Mouse (Mus musculus): Measurements from ENCODE around the gene Gid4. TPM values are rescaled to one million over a fixed set of nuclear protein-coding genes. Genes with fewer than 3 reads are reported as not detected.
"Not testable (repeated sequence)": the region's sequence is repeated elsewhere in the genome, so short reads cannot be mapped to it uniquely, and the experiment has no call there.

Gid4 gene
- polyA plus RNA-seq, 1 experiment from 2014 or later = 17.1 TPM

DNA sequence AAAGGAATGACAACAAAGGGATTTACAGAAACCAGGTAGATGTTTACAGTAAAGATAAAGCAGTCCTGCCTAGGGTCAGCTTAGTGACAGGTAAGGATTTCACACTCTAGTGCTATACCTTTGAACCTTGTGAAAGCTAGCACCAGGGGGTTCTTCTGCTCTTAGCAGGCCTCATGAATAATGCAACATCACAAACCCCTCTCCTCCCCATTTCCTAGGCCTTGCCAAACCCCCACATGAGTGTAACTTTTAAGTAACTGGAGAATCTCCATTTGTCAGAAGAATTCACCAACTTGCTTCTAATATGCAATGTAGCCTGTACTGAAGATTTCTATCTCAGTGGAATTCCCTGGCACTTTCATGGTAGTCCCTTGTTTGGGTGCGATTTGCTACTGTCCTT lies 22.7 kb downstream of the Gid4 start:
- peaks cover 76% of the 10 kb centered on the region for H3K36me3 ChIP-seq
- H3K4me3 ChIP-seq; H3K9me3 ChIP-seq; H3K27me3 ChIP-seq (ENCODE audit: insufficient read depth, poor library complexity, severe bottlenecking); H3K4me1 ChIP-seq; H3K27ac ChIP-seq; DNase-seq (ENCODE audit: low spot score): not testable (repeated sequence)
- 21% methylated on average over 1 of the region's 1 CpGs for WGBS

GRCm38 (mm10) chr11:60440176-60440575 lies 23.2 kb downstream of the Gid4 start:
- WGBS = 46% methylated on average over 7 of the region's 7 CpGs

DNA sequence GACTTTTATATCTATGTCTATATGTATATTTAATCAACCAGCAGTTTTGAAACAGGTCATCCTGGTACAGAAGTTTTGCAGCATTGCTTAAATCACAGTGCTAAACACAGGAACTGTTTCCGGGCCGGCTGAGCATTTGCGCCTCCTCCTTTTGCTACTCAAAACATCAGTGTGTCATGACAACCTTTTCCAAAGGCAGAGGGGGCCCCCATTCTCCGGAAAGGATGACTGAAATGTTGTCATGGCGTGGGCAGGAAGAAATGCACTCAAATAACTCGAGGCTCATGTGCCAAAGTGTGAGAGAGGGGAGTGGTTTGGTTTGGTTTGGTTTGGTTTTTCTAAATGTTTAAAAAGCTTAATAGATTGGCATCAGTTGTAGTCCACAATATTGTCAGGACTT lies 26.0 kb downstream of the Gid4 start:
- no peaks in the 10 kb centered on the region for H3K4me1 ChIP-seq
- H3K9me3 ChIP-seq = no peaks in the 10 kb centered on the region
- no peak for DNase-seq (ENCODE audit: low spot score)
- H3K4me3 ChIP-seq = no peak overlapping the region
- peaks cover 45% of the 10 kb centered on the region for H3K36me3 ChIP-seq
- no peaks in the 10 kb centered on the region for H3K27me3 ChIP-seq (ENCODE audit: insufficient read depth, poor library complexity, severe bottlenecking)
- 85% methylated on average over 6 of the region's 6 CpGs for WGBS
- H3K27ac ChIP-seq = no peak overlapping the region

More at GRCm38 (mm10) chr11:60440176-60440575, 23.2 kb downstream of the Gid4 start:
- no peak overlapping the region for H3K4me3 ChIP-seq
- peaks cover 71% of the 10 kb centered on the region for H3K36me3 ChIP-seq
- H3K27me3 ChIP-seq (ENCODE audit: insufficient read depth, poor library complexity, severe bottlenecking) = no peaks in the 10 kb centered on the region
- DNase-seq (ENCODE audit: low spot score) = no peak
- no peaks in the 10 kb centered on the region for H3K9me3 ChIP-seq
- H3K27ac ChIP-seq = no peak overlapping the region
- H3K4me1 ChIP-seq = no peaks in the 10 kb centered on the region

- Histone ChIP-seq H3K4me1 (no peaks in the 10 kb centered on the region), H3K4me3 (no peak overlapping the region), H3K27me3 (ENCODE audit: insufficient read depth, poor library complexity, severe bottlenecking) (no peaks in the 10 kb centered on the region), H3K36me3 (peaks cover 34% of the 10 kb centered on the region), H3K27ac (no peak overlapping the region), H3K9me3 (no peaks in the 10 kb centered on the region)
- no peak for DNase-seq (ENCODE audit: low spot score)
- 84% methylated on average over 4 of the region's 4 CpGs for WGBS
Observed at GRCm38 (mm10) chr11:60444007-60444406, 27.1 kb downstream of the Gid4 start.

GRCm38 (mm10) chr11:60454080-60454744 lies 37.3 kb downstream of the Gid4 start, which contains the start of gene Drg2:
TSS of gene Drg2 (plus strand) at chr11:60454591.
- peak; percentile 93 for DNase-seq (ENCODE audit: low spot score)
- H3K27ac ChIP-seq = peak within 1 kb of the TSS; percentile 85
- peaks cover 14% of the 10 kb centered on the region for H3K4me1 ChIP-seq
- 5% methylated on average over 27 of the region's 27 CpGs for WGBS
- peak within 1 kb of the TSS; percentile 88 for H3K4me3 ChIP-seq
- H3K36me3 ChIP-seq = peaks cover 35% of the 10 kb centered on the region
- peaks cover 5% of the 10 kb centered on the region; the same call in 1 of the 2 replicates for H3K27me3 ChIP-seq (ENCODE audit: insufficient read depth, poor library complexity, severe bottlenecking)
- H3K9me3 ChIP-seq = no peaks in the 10 kb centered on the region

DNA sequence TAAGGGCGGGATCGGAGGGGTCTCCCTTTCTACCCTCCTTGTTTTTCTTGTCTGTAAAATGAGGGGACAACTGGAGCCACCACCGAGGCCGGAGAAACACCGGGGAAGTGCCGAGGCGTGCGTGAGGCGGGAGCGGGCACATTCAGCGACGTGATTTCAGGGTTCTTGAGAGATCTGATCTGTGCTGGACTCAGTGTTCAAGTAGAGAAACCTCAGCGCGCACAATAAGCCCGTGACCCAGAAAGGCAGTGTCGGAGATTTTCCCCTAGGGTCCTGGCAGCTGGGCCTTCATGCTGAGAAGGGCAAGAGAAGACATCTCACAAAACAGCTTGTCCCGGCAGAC lies 37.8 kb downstream of the Gid4 start:
- peaks cover 14% of the 10 kb centered on the region for H3K4me1 ChIP-seq
- no peaks in the 10 kb centered on the region for H3K9me3 ChIP-seq
- peak; percentile 76 for DNase-seq (ENCODE audit: low spot score)
- peaks cover 40% of the 10 kb centered on the region for H3K36me3 ChIP-seq
- peak overlapping the region; percentile 88 for H3K4me3 ChIP-seq
- H3K27me3 ChIP-seq (ENCODE audit: insufficient read depth, poor library complexity, severe bottlenecking) = peaks cover 5% of the 10 kb centered on the region; the same call in 1 of the 2 replicates
- under 1% methylated on average over 17 of the region's 17 CpGs for WGBS
- H3K27ac ChIP-seq = peak overlapping the region; percentile 85

- Histone ChIP-seq H3K4me1 (peaks cover 14% of the 10 kb centered on the region), H3K4me3 (no peak overlapping the region), H3K36me3 (peaks cover 72% of the 10 kb centered on the region), H3K27ac (no peak overlapping the region), H3K27me3 (ENCODE audit: insufficient read depth, poor library complexity, severe bottlenecking) (no peaks in the 10 kb centered on the region), H3K9me3 (no peaks in the 10 kb centered on the region)
- WGBS = 87% methylated on average over 1 of the region's 1 CpGs
- no peak for DNase-seq (ENCODE audit: low spot score)
Observed at GRCm38 (mm10) chr11:60457973-60458372, 41.0 kb downstream of the Gid4 start.

DNA sequence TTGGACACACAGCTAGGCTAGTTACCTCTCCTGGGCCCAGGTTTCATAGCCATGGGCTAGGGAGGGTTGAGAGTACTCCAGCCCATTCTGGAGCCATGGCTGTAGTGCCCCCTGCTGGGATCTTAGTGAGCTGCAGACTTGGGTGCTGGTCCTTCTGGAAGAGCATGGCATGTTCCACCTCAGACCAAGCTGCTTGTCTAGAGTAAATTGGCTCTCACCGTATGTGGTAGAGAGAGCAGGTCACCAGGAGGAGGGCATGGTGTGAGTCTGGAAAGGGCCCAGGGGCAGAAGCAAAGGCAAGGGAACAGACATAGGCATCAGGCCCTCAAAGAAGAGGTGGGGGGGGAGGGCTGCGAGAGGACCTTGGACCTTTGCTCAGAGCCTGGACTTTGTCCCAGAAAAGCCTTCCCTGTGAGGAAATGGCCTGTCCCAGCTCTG lies 49.0 kb downstream of the Gid4 start:
- H3K9me3 ChIP-seq = no peaks in the 10 kb centered on the region
- H3K4me3 ChIP-seq = no peak overlapping the region
- H3K4me1 ChIP-seq = no peaks in the 10 kb centered on the region
- peak; percentile 74 for DNase-seq (ENCODE audit: low spot score)
- 91% methylated on average over 2 of the region's 2 CpGs for WGBS
- no peaks in the 10 kb centered on the region for H3K27me3 ChIP-seq (ENCODE audit: insufficient read depth, poor library complexity, severe bottlenecking)
- no peak overlapping the region for H3K27ac ChIP-seq
- peaks cover 99% of the 10 kb centered on the region for H3K36me3 ChIP-seq

GRCm38 (mm10) chr11:60469039-60469438 lies 52.1 kb downstream of the Gid4 start, which contains the start of gene Myo15:
TSS of gene Myo15 (plus strand) at chr11:60469339.
- Histone ChIP-seq H3K36me3 (peaks cover 68% of the 10 kb centered on the region), H3K4me1 (peaks cover 9% of the 10 kb centered on the region; the same call in 1 of the 2 replicates), H3K27me3 (ENCODE audit: insufficient read depth, poor library complexity, severe bottlenecking) (no peaks in the 10 kb centered on the region), H3K27ac (no peak within 1 kb of the TSS), H3K9me3 (no peaks in the 10 kb centered on the region), H3K4me3 (no peak within 1 kb of the TSS)
- no peak for DNase-seq (ENCODE audit: low spot score)
- WGBS = 86% methylated on average over 3 of the region's 3 CpGs

GRCm38 (mm10) chr11:60470743-60471142 lies 53.8 kb downstream of the Gid4 start:
- 82% methylated on average over 9 of the region's 9 CpGs for WGBS
- Histone ChIP-seq H3K9me3 (no peaks in the 10 kb centered on the region), H3K36me3 (peaks cover 51% of the 10 kb centered on the region)

DNA sequence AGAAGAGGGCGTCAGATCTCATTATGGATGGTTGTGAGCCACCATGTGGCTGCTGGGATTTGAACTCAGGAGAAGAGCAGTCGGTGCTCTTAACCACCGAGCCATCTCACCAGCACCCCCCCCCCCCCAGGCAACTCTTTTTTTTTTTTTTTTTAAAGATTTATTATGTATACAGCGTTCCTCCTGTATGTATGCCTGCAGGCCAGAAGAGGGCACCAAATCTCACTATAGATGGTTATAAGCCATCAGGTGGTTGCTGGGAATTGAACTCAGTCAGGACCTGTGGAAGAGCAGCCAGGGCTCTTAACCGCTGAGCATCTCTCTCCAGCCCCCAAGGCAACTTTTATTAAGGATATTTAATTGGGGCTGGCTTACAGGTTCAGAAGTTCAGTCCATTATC lies 57.6 kb downstream of the Gid4 start:
- 78% methylated on average over 5 of the region's 5 CpGs for WGBS
- no peak for DNase-seq (ENCODE audit: low spot score)
- H3K27me3 ChIP-seq (ENCODE audit: insufficient read depth, poor library complexity, severe bottlenecking) = peaks cover 22% of the 10 kb centered on the region
- H3K27ac ChIP-seq = no peak overlapping the region
- H3K9me3 ChIP-seq = no peaks in the 10 kb centered on the region
- H3K4me1 ChIP-seq = peaks cover 25% of the 10 kb centered on the region
- no peak overlapping the region for H3K4me3 ChIP-seq
- H3K36me3 ChIP-seq = peaks cover 13% of the 10 kb centered on the region

More at GRCm38 (mm10) chr11:60470743-60471142, 53.8 kb downstream of the Gid4 start:
- Histone ChIP-seq H3K27me3 (ENCODE audit: insufficient read depth, poor library complexity, severe bottlenecking) (no peaks in the 10 kb centered on the region), H3K4me3 (no peak overlapping the region), H3K27ac (no peak overlapping the region), H3K4me1 (peaks cover 9% of the 10 kb centered on the region; the same call in 1 of the 2 replicates)
- DNase-seq (ENCODE audit: low spot score) = no peak

DNA sequence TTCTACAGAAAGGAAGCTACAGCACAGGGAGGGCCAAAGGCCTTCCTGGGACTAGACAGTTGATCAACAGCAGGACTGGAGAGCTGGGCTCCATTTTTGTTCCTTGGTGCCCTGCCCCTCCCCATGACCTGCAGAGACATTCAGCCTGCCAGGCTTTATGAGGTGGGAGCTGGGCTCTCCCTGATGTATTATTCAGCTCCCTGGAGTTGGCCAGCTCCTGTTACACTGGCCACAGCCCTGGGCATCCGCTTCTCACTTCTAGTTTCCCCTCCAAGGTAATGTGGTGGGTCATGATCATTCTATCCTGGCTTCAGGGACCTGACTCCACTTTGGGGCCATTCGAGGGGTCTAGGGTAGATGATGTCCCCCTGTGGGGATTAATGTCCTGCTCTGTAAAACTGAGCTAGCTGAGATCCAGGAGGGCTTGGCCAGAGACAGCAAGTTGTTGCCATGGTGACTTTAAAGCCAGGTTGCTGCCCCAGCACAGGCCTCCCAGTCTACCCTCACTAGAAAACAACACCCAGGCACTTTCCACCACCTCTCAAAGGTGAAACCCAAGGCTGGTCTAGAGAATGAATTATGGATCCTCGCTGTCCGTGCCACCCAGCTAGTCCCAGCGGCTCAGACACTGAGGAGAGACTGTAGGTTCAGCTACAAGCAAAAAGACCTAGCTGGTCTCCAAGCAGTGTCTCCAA lies 58.9 kb downstream of the Gid4 start:
- 0 out of 2 replicates have a peak, but pooled peaks cover 1% of the 10 kb centered on the region for H3K36me3 ChIP-seq

GRCm38 (mm10) chr11:60478121-60478520 lies 61.2 kb downstream of the Gid4 start:
- H3K27ac ChIP-seq = peak overlapping the region; percentile 62
- H3K4me3 ChIP-seq = peak overlapping the region; percentile 49
- peaks cover 16% of the 10 kb centered on the region for H3K4me1 ChIP-seq
- DNase-seq (ENCODE audit: low spot score) = peak; percentile 81
- H3K36me3 ChIP-seq = no peaks in the 10 kb centered on the region
- no peaks in the 10 kb centered on the region for H3K9me3 ChIP-seq
- peaks cover 35% of the 10 kb centered on the region for H3K27me3 ChIP-seq (ENCODE audit: insufficient read depth, poor library complexity, severe bottlenecking)
- 28% methylated on average over 17 of the region's 17 CpGs for WGBS

More for the DNA sequence above, 58.9 kb downstream of the Gid4 start:
- H3K27ac ChIP-seq = no peak overlapping the region
- WGBS = 78% methylated on average over 5 of the region's 5 CpGs
- peaks cover 34% of the 10 kb centered on the region for H3K27me3 ChIP-seq (ENCODE audit: insufficient read depth, poor library complexity, severe bottlenecking)
- H3K4me3 ChIP-seq = no peak overlapping the region
- H3K4me1 ChIP-seq = peaks cover 25% of the 10 kb centered on the region
- no peaks in the 10 kb centered on the region for H3K9me3 ChIP-seq
- no peak for DNase-seq (ENCODE audit: low spot score)
